In the genomic region with DNA sequence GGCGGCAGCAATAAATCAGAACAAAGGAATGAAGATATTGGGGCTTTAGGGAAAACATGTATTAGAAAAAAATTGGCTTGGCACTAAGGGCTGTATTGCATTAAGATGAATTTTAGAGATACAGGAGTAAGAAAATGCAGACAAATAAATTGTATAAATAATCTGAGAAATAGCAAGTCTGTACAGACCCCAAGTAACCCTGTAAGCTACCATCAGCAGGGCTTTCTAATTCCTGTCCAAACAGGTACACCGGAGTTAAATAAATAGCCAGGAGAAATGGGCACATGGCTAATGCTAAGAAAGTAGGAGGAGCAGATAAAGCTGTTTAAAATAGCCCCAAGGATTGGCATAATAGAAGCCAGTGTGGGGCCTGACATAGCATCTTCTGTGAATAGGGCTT, we compare ENCODE assay signal across 25 mouse cellular contexts. TPM values are rescaled to one million over a fixed set of nuclear protein-coding genes. Genes with fewer than 3 reads are reported as not detected.
DNase-seq lines count a peak whose midpoint lies in the region; ATAC-seq and TF ChIP-seq lines count a peak whose summit lies in the region.
"Had no signal": no experiment of that assay in that cellular context is flagged by ENCODE, and none has a peak within 500 bp of the region (broad histone marks: within the 10 kb centered on the region; RNA-seq: fewer than 3 reads in every experiment).

No protein-coding gene starts in this region.

- TF ChIP-seq CTCF in midbrain, postnatal 0 days (IDR thresholded peaks at IDR 0.05), result no peak
- TF ChIP-seq CTCF in intestine, postnatal 0 days (IDR thresholded peaks at IDR 0.05; ENCODE audit: low read depth), result no peak

- no peaks in the 10 kb centered on the region for H3K4me1 ChIP-seq in forebrain, embryonic 15.5 days
- H3K4me1 ChIP-seq in forebrain, embryonic 12.5 days, result peaks cover 4% of the 10 kb centered on the region; the same call in 1 of the 2 replicates
- H3K4me1 ChIP-seq in midbrain, embryonic 15.5 days, result no peaks in the 10 kb centered on the region
- H3K4me1 ChIP-seq in midbrain, embryonic 10.5 days, result peaks cover 15% of the 10 kb centered on the region
- H3K4me1 ChIP-seq in midbrain, postnatal 0 days (ENCODE audit: insufficient read depth, low read length), result no peaks in the 10 kb centered on the region
- H3K4me1 ChIP-seq in intestine, postnatal 0 days (replicated peaks; ENCODE audit: control insufficient read depth, insufficient read depth, low read length), result no peaks in the 10 kb centered on the region
- H3K4me1 ChIP-seq: embryonic facial prominence, embryonic 10.5 days; embryonic facial prominence, embryonic 12.5 days had no signal

- no peaks in the 10 kb centered on the region for H3K27me3 ChIP-seq in forebrain, embryonic 15.5 days
- no peaks in the 10 kb centered on the region for H3K27me3 ChIP-seq in forebrain, embryonic 12.5 days
- H3K27me3 ChIP-seq in midbrain, embryonic 15.5 days (replicated peaks), result no peaks in the 10 kb centered on the region
- no peaks in the 10 kb centered on the region for H3K27me3 ChIP-seq in midbrain, embryonic 10.5 days (ENCODE audit: low read depth, poor library complexity, severe bottlenecking)
- H3K27me3 ChIP-seq in midbrain, postnatal 0 days (ENCODE audit: insufficient read depth, low read length), result no peaks in the 10 kb centered on the region
- H3K27me3 ChIP-seq in intestine, postnatal 0 days (replicated peaks; ENCODE audit: control insufficient read depth, insufficient read depth, low read length), result no peaks in the 10 kb centered on the region
- H3K27me3 ChIP-seq: CH12.LX; embryonic facial prominence, embryonic 12.5 days; forebrain, embryonic 13.5 days; Patski had no signal

- H3K9me3 ChIP-seq in forebrain, embryonic 15.5 days, result no peaks in the 10 kb centered on the region
- no peaks in the 10 kb centered on the region for H3K9me3 ChIP-seq in forebrain, embryonic 12.5 days
- H3K9me3 ChIP-seq in midbrain, embryonic 15.5 days, result no peaks in the 10 kb centered on the region
- H3K9me3 ChIP-seq in midbrain, embryonic 10.5 days (replicated peaks), result no peaks in the 10 kb centered on the region
- no peaks in the 10 kb centered on the region for H3K9me3 ChIP-seq in midbrain, postnatal 0 days (ENCODE audit: low read length)
- H3K9me3 ChIP-seq in intestine, postnatal 0 days (ENCODE audit: control insufficient read depth), result no peaks in the 10 kb centered on the region
- H3K9me3 ChIP-seq: embryonic facial prominence, embryonic 10.5 days; embryonic facial prominence, embryonic 12.5 days; forebrain, embryonic 10.5 days; forebrain, embryonic 13.5 days; G1E had no signal

- DNase-seq in midbrain, embryonic 10.5 days (ENCODE audit: low spot score), result no peak
- peak; percentile 91 for DNase-seq in fat pad, adult 2 months (ENCODE audit: extremely low read depth, low read depth, low spot score)
- DNase-seq in midbrain, postnatal 0 days (ENCODE audit: low spot score), result no peak
- DNase-seq: adrenal gland, adult 8-10 months; adrenal gland, postnatal 14 days; adrenal gland, postnatal 36 days; B cell, adult 2 months; cerebellum, adult 11-12 months; cerebellum, adult 2 months; cerebellum, adult 9-10 months; cerebellum, postnatal 10 days; cerebellum, postnatal 25 days had no signal

- no peak overlapping the region for H3K4me3 ChIP-seq in forebrain, embryonic 15.5 days
- H3K4me3 ChIP-seq in forebrain, embryonic 12.5 days (replicated peaks), result no peak overlapping the region
- no peak overlapping the region for H3K4me3 ChIP-seq in midbrain, embryonic 15.5 days
- H3K4me3 ChIP-seq in midbrain, embryonic 10.5 days, result no peak overlapping the region
- H3K4me3 ChIP-seq in midbrain, postnatal 0 days (ENCODE audit: low read depth, low read length), result no peak overlapping the region
- H3K4me3 ChIP-seq in intestine, postnatal 0 days (ENCODE audit: low read depth, low read length), result no peak overlapping the region
- H3K4me3 ChIP-seq: embryonic facial prominence, embryonic 10.5 days; embryonic facial prominence, embryonic 12.5 days; forebrain, embryonic 10.5 days; forebrain, embryonic 13.5 days had no signal

- peak; percentile 41; the same call in 1 of the 2 replicates for ATAC-seq in forebrain, embryonic 15.5 days (replicated peaks)
- ATAC-seq in forebrain, embryonic 12.5 days (ENCODE audit: low FRiP score), result no peak
- ATAC-seq in midbrain, embryonic 15.5 days (replicated peaks), result peak; percentile 60
- 0 out of 2 replicates have a peak, but pooled peaks have one; percentile 5 for ATAC-seq in midbrain, postnatal 0 days (ENCODE audit: low FRiP score)
- no peak for ATAC-seq in intestine, postnatal 0 days
- ATAC-seq: activated CD4-positive, CD25-positive, alpha-beta regulatory T cell, adult 4 months; CD4-positive, CD25-positive, alpha-beta regulatory T cell, adult 4 months; forebrain, embryonic 13.5 days; Patski had no signal

- H3K27ac ChIP-seq in forebrain, embryonic 15.5 days (replicated peaks), result no peak overlapping the region
- no peak overlapping the region for H3K27ac ChIP-seq in forebrain, embryonic 12.5 days
- H3K27ac ChIP-seq in midbrain, embryonic 15.5 days, result no peak overlapping the region
- H3K27ac ChIP-seq in midbrain, embryonic 10.5 days (replicated peaks), result no peak overlapping the region
- H3K27ac ChIP-seq in midbrain, postnatal 0 days (ENCODE audit: low read depth, low read length), result no peak overlapping the region
- no peak overlapping the region for H3K27ac ChIP-seq in intestine, postnatal 0 days (ENCODE audit: low read depth, low read length)
- H3K27ac ChIP-seq: embryonic facial prominence, embryonic 10.5 days; embryonic facial prominence, embryonic 12.5 days; forebrain, embryonic 10.5 days; forebrain, embryonic 13.5 days had no signal

- no peaks in the 10 kb centered on the region for H3K36me3 ChIP-seq in forebrain, embryonic 15.5 days
- H3K36me3 ChIP-seq in forebrain, embryonic 12.5 days (replicated peaks), result no peaks in the 10 kb centered on the region
- H3K36me3 ChIP-seq in midbrain, embryonic 15.5 days (replicated peaks), result no peaks in the 10 kb centered on the region
- no peaks in the 10 kb centered on the region for H3K36me3 ChIP-seq in midbrain, embryonic 10.5 days
- no peaks in the 10 kb centered on the region for H3K36me3 ChIP-seq in midbrain, postnatal 0 days (ENCODE audit: insufficient read depth, low read length)
- H3K36me3 ChIP-seq in intestine, postnatal 0 days (ENCODE audit: control insufficient read depth, insufficient read depth), result no peaks in the 10 kb centered on the region
- H3K36me3 ChIP-seq: embryonic facial prominence, embryonic 10.5 days; embryonic facial prominence, embryonic 12.5 days; forebrain, embryonic 10.5 days; G1E had no signal

- WGBS in forebrain, embryonic 15.5 days, result 67% methylated on average over 2 of the region's 2 CpGs
- WGBS in forebrain, embryonic 12.5 days, result 83% methylated on average over 2 of the region's 2 CpGs
- 59% methylated on average over 2 of the region's 2 CpGs for WGBS in midbrain, embryonic 15.5 days
- 86% methylated on average over 2 of the region's 2 CpGs for WGBS in midbrain, embryonic 10.5 days
- 53% methylated on average over 2 of the region's 2 CpGs for WGBS in midbrain, postnatal 0 days
- WGBS in intestine, postnatal 0 days, result 80% methylated on average over 2 of the region's 2 CpGs

- no peak overlapping the region for H3K9ac ChIP-seq in forebrain, embryonic 15.5 days (replicated peaks)
- no peak overlapping the region for H3K9ac ChIP-seq in forebrain, embryonic 12.5 days
- no peak overlapping the region for H3K9ac ChIP-seq in midbrain, embryonic 15.5 days
- H3K9ac ChIP-seq in midbrain, postnatal 0 days (replicated peaks; ENCODE audit: low read length, poor library complexity, severe bottlenecking), result no peak overlapping the region
- H3K9ac ChIP-seq in intestine, postnatal 0 days (ENCODE audit: low read depth, low read length), result no peak overlapping the region
- H3K9ac ChIP-seq: embryonic facial prominence, embryonic 12.5 days; forebrain, embryonic 13.5 days had no signal

- H3K4me2 ChIP-seq in forebrain, embryonic 15.5 days (replicated peaks), result no peak overlapping the region
- H3K4me2 ChIP-seq in forebrain, embryonic 12.5 days, result no peak overlapping the region
- H3K4me2 ChIP-seq in midbrain, embryonic 15.5 days, result no peak overlapping the region
- H3K4me2 ChIP-seq in midbrain, postnatal 0 days (ENCODE audit: low read depth, low read length, poor library complexity, severe bottlenecking), result no peak overlapping the region
- no peak overlapping the region for H3K4me2 ChIP-seq in intestine, postnatal 0 days (replicated peaks; ENCODE audit: low read depth)
- H3K4me2 ChIP-seq: embryonic facial prominence, embryonic 12.5 days; forebrain, embryonic 13.5 days had no signal

RNA-seq across cellular contexts. Expression of a gene that starts 32.7 kb away (rescaled TPM):
- polyA plus RNA-seq in forebrain, embryonic 15.5 days (2015; fragmentation: Nextera tagmentation; extraction: Ambion mirVana), result 17.0 and 21.2 TPM in 2 replicates
- 18.0 and 19.3 TPM in 2 replicates for polyA plus RNA-seq in forebrain, embryonic 12.5 days (2016; fragmentation: Nextera tagmentation; extraction: Ambion mirVana)
- polyA plus RNA-seq in midbrain, embryonic 15.5 days (2015; fragmentation: Nextera tagmentation; extraction: Ambion mirVana), result 23.2 and 26.1 TPM in 2 replicates
- 12.3 and 15.0 TPM in 2 replicates for polyA plus RNA-seq in midbrain, embryonic 10.5 days (2016; fragmentation: Nextera tagmentation; extraction: Ambion mirVana)
- total RNA-seq in midbrain, postnatal 0 days (2014; rRNA removed), result 33.4 and 48.2 TPM in 2 replicates
- 14.1 and 15.4 TPM in 2 replicates for polyA plus RNA-seq in midbrain, postnatal 0 days (2015; fragmentation: Nextera tagmentation; extraction: Ambion mirVana)
- 3.1 and 3.7 TPM in 2 replicates for polyA plus RNA-seq in intestine, postnatal 0 days (2015; fragmentation: Nextera tagmentation; extraction: Ambion mirVana)

Comparison
In these comparisons a context has a peak if more than half of its experiments do, and no peak if none do; other contexts are left out.
1. ATAC-seq: peak in forebrain, embryonic 15.5 days (single experiment), midbrain, embryonic 15.5 days (single experiment) and midbrain, postnatal 0 days (single experiment); none in forebrain, embryonic 12.5 days (single experiment) and intestine, postnatal 0 days (single experiment).